Mouse (Mus musculus) heart, adult 18-20 months (tissue): ENCODE results near the gene Ccdc8. TPM values are rescaled to one million over a fixed set of nuclear protein-coding genes. Genes with fewer than 3 reads are reported as not detected.
"Not testable (repeated sequence)": the region's sequence is repeated elsewhere in the genome, so short reads cannot be mapped to it uniquely, and the experiment has no call there.

ENCODE experiments used
- DNase-seq, 2 experiments: peaks; one replicate each; pipeline ENCODE4 v3.0.0; 2021 to 2022; ENCODE audit warnings: mixed read lengths in 1 of 2
- long read RNA-seq, 2 experiments: library from polyadenylated mRNA; stranded (forward); transcript quantifications; one replicate each; pipeline ENCODE4 v2.0.0; 2021
- total RNA-seq, 2 experiments: library from RNA; stranded (reverse); gene quantifications; 2 replicates each; pipeline ENCODE4 v1.2.3; 2021

Gene Ccdc8
- 1 to 10 TPM; 3.8 to 4.5 TPM for total RNA-seq
- long read RNA-seq, experiment 1, full-length matches to known transcripts: 3 of 3 reads
- long read RNA-seq, experiment 1, partial matches to known transcripts: 0 of 3 reads
- long read RNA-seq, experiment 1, other reads (novel, unspliced or antisense): 0 of 3 reads
- long read RNA-seq, experiment 2, full-length matches to known transcripts: 2 of 2 reads
- long read RNA-seq, experiment 2, partial matches to known transcripts: 0 of 2 reads
- long read RNA-seq, experiment 2, other reads (novel, unspliced or antisense): 0 of 2 reads

GRCm38 (mm10) chr7:16992451-16992807, at the start of gene Ccdc8:
Gene Ccdc8 (plus strand): TSS chr7:16992708.
- no peak for DNase-seq

GRCm38 (mm10) chr7:16942861-16943260, 49.6 kb upstream of the Ccdc8 start:
- no peak for DNase-seq

GRCm38 (mm10) chr7:16944061-16944807, 48.3 kb upstream of the Ccdc8 start, which contains the start of gene Pnmal2:
Gene Pnmal2 (plus strand): TSS chr7:16944682.
- peak; percentile 79 to 83 for DNase-seq

GRCm38 (mm10) chr7:16944808-16945315, 47.6 kb upstream of the Ccdc8 start:
- no peak for DNase-seq

GRCm38 (mm10) chr7:16945419-16945818, 47.1 kb upstream of the Ccdc8 start:
- peak in 1 of 2 experiments; percentile 20 for DNase-seq

GRCm38 (mm10) chr7:16946441-16947348, 45.8 kb upstream of the Ccdc8 start:
- DNase-seq: peak; percentile 22 to 51

GRCm38 (mm10) chr7:16947349-16947895, 45.1 kb upstream of the Ccdc8 start:
- DNase-seq: peak; percentile 37 to 50

- peak; percentile 60 to 67 for DNase-seq
Observed at GRCm38 (mm10) chr7:16947959-16948361, 44.5 kb upstream of the Ccdc8 start.

GRCm38 (mm10) chr7:16948923-16949458, 43.5 kb upstream of the Ccdc8 start:
- DNase-seq: no peak

GRCm38 (mm10) chr7:16949908-16950841, 42.3 kb upstream of the Ccdc8 start:
- DNase-seq: peak; percentile 59 to 84

- peak; percentile 82 to 89 for DNase-seq
Observed at GRCm38 (mm10) chr7:16950861-16951635, 41.5 kb upstream of the Ccdc8 start.

GRCm38 (mm10) chr7:16953776-16954175, 38.7 kb upstream of the Ccdc8 start:
- DNase-seq: not testable (repeated sequence)

- no peak for DNase-seq
Observed at GRCm38 (mm10) chr7:16955712-16956111, 36.8 kb upstream of the Ccdc8 start.

- no peak for DNase-seq
Observed at GRCm38 (mm10) chr7:16956410-16957265, 35.9 kb upstream of the Ccdc8 start.

- no peak for DNase-seq
Observed at GRCm38 (mm10) chr7:16959539-16960187, 32.8 kb upstream of the Ccdc8 start, which contains the start of gene Pnmal1. Gene Pnmal1 (plus strand): TSS chr7:16959679.

GRCm38 (mm10) chr7:16961678-16962077, 30.8 kb upstream of the Ccdc8 start:
- no peak for DNase-seq

GRCm38 (mm10) chr7:16968414-16968813, 24.1 kb upstream of the Ccdc8 start:
- no peak for DNase-seq

- DNase-seq: no peak
Observed at GRCm38 (mm10) chr7:16971160-16971559, 21.3 kb upstream of the Ccdc8 start.
